Mouse (Mus musculus): ENCODE results near the gene Idh3g. TPM values are rescaled to one million over a fixed set of nuclear protein-coding genes. Genes with fewer than 3 reads are reported as not detected.

Idh3g gene
- polyA plus RNA-seq, 1 experiment from 2014 or later: 290 TPM

- ATAC-seq (no peak), DNase-seq (ENCODE audit: low spot score) (no peak)
- H3K9me3 ChIP-seq (replicated peaks; ENCODE audit: control insufficient read depth, low read length): no peaks in the 10 kb centered on the region
- no peak overlapping the region for H3K9ac ChIP-seq (ENCODE audit: low read length)
- H3K4me3 ChIP-seq (ENCODE audit: low read depth, low read length): no peak overlapping the region
- H3K27ac ChIP-seq (ENCODE audit: low read depth, low read length): no peak overlapping the region
- 83% methylated on average over 2 of the region's 2 CpGs for WGBS
- no peaks in the 10 kb centered on the region for H3K27me3 ChIP-seq (replicated peaks; ENCODE audit: control insufficient read depth, insufficient read depth, low read length)
- H3K4me2 ChIP-seq (ENCODE audit: low read length): no peak overlapping the region
- H3K4me1 ChIP-seq (ENCODE audit: control insufficient read depth, insufficient read depth, low read length): no peaks in the 10 kb centered on the region
- H3K36me3 ChIP-seq (ENCODE audit: control insufficient read depth, insufficient read depth, low read length): peaks cover 16% of the 10 kb centered on the region
Observed at GRCm38 (mm10) chrX:73797511-73797910, 10.8 kb upstream of the Idh3g start.

DNA sequence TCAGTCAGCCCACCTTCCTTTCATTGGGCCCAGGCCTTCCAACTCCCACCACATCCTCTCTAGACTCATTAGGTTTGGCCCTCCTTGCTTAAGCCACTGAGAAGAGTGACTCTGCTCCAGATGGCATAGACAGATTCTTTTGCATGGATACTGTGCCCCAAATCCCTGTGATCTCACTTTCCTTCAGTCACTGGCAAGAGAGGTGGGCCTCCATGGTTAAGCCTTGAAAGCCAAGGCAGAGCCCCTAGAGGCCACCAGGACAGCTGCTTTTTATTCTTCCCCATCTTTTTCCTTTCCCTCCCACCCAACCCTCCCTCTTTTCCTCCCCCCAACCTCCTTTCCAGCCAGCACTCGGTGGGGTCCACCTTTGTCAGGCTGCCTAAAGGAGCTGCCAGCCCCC is 6.8 kb upstream of the Idh3g start:
- H3K9ac ChIP-seq (ENCODE audit: low read length): no peak overlapping the region
- WGBS: 9% methylated on average over 1 of the region's 1 CpGs
- no peaks in the 10 kb centered on the region for H3K27me3 ChIP-seq (replicated peaks; ENCODE audit: control insufficient read depth, insufficient read depth, low read length)
- no peaks in the 10 kb centered on the region for H3K4me1 ChIP-seq (ENCODE audit: control insufficient read depth, insufficient read depth, low read length)
- H3K9me3 ChIP-seq (replicated peaks; ENCODE audit: control insufficient read depth, low read length): no peaks in the 10 kb centered on the region
- H3K4me2 ChIP-seq (ENCODE audit: low read length): no peak overlapping the region
- H3K27ac ChIP-seq (ENCODE audit: low read depth, low read length): no peak overlapping the region
- H3K36me3 ChIP-seq (ENCODE audit: control insufficient read depth, insufficient read depth, low read length): peaks cover 30% of the 10 kb centered on the region
- ATAC-seq (peak; percentile 22; the same call in 1 of the 2 replicates), DNase-seq (ENCODE audit: low spot score) (no peak)
- no peak overlapping the region for H3K4me3 ChIP-seq (ENCODE audit: low read depth, low read length)

- Histone ChIP-seq H3K9me3 (replicated peaks; ENCODE audit: control insufficient read depth, low read length) (no peaks in the 10 kb centered on the region), H3K4me1 (ENCODE audit: control insufficient read depth, insufficient read depth, low read length) (no peaks in the 10 kb centered on the region), H3K27me3 (replicated peaks; ENCODE audit: control insufficient read depth, insufficient read depth, low read length) (no peaks in the 10 kb centered on the region), H3K36me3 (ENCODE audit: control insufficient read depth, insufficient read depth, low read length) (peaks cover 30% of the 10 kb centered on the region), H3K4me2 (ENCODE audit: low read length) (no peak overlapping the region), H3K9ac (ENCODE audit: low read length) (no peak overlapping the region), H3K27ac (ENCODE audit: low read depth, low read length) (no peak overlapping the region), H3K4me3 (ENCODE audit: low read depth, low read length) (no peak overlapping the region)
- no peak for ATAC-seq
- DNase-seq (ENCODE audit: low spot score): no peak
Observed at GRCm38 (mm10) chrX:73793039-73793438, 6.3 kb upstream of the Idh3g start.

DNA sequence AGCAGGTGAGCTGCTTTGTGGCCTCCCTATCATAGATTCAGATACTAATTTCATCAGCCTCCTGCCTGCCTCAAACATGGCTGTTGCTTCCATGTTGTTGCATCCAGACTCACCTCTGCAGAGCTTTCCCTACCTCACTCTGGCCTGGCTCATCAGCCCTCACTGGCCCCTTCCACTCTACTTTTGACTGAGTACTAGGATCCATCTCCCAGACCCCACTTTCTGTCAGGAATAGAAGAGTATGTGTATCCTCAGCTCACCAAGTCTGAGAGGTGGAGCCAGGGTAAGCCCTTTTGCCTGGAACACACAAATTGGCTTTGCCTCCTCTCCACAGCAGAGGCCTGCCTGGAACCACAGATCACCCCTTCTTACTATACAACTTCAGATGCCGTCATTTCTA is 1.8 kb upstream of the Idh3g start:
- no peaks in the 10 kb centered on the region for H3K9me3 ChIP-seq (replicated peaks; ENCODE audit: control insufficient read depth, low read length)
- peak overlapping the region; percentile 56; the same call in 1 of the 2 replicates for H3K4me2 ChIP-seq (ENCODE audit: low read length)
- peaks cover 11% of the 10 kb centered on the region; the same call in 1 of the 2 replicates for H3K4me1 ChIP-seq (ENCODE audit: control insufficient read depth, insufficient read depth, low read length)
- no peak overlapping the region for H3K4me3 ChIP-seq (ENCODE audit: low read depth, low read length)
- no peak overlapping the region for H3K9ac ChIP-seq (ENCODE audit: low read length)
- 96% methylated on average over 1 of the region's 1 CpGs for WGBS
- no peak overlapping the region for H3K27ac ChIP-seq (ENCODE audit: low read depth, low read length)
- H3K36me3 ChIP-seq (ENCODE audit: control insufficient read depth, insufficient read depth, low read length): peaks cover 14% of the 10 kb centered on the region
- DNase-seq (ENCODE audit: low spot score) (no peak), ATAC-seq (no peak)
- no peaks in the 10 kb centered on the region for H3K27me3 ChIP-seq (replicated peaks; ENCODE audit: control insufficient read depth, insufficient read depth, low read length)

DNA sequence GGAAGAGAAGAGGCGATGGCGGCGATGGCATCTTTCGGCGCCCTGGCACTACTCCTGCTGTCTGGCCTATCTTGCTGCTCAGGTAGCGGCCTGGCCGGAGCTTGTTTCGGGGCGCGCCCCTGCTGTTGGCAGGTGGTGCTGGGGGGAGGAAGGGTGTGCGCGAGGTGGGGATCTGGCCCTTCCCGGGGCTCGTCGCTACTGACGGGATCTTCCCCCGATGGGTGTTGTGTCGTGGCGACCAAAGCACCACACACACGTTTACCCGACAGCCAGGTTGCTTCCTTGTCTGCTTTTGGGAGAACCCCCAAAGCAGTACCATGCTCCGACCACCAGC is 495 bp upstream of the Idh3g start:
- Histone ChIP-seq H3K9ac (ENCODE audit: low read length) (peak overlapping the region; percentile 76), H3K4me3 (ENCODE audit: low read depth, low read length) (peak overlapping the region; percentile 50), H3K27ac (ENCODE audit: low read depth, low read length) (peak overlapping the region; percentile 78), H3K36me3 (ENCODE audit: control insufficient read depth, insufficient read depth, low read length) (peaks cover 17% of the 10 kb centered on the region), H3K27me3 (replicated peaks; ENCODE audit: control insufficient read depth, insufficient read depth, low read length) (no peaks in the 10 kb centered on the region), H3K9me3 (replicated peaks; ENCODE audit: control insufficient read depth, low read length) (no peaks in the 10 kb centered on the region), H3K4me1 (ENCODE audit: control insufficient read depth, insufficient read depth, low read length) (peaks cover 11% of the 10 kb centered on the region; the same call in 1 of the 2 replicates), H3K4me2 (ENCODE audit: low read length) (peak overlapping the region; percentile 56)
- no peak for DNase-seq (ENCODE audit: low spot score)
- 37% methylated on average over 18 of the region's 22 CpGs for WGBS
- no peak; the same call in none of the 2 replicates for ATAC-seq

GRCm38 (mm10) chrX:73785666-73786065 is 1.0 kb downstream of the Idh3g start:
- peak overlapping the region; percentile 68 for H3K9ac ChIP-seq (ENCODE audit: low read length)
- no peak overlapping the region for H3K27ac ChIP-seq (ENCODE audit: low read depth, low read length)
- H3K36me3 ChIP-seq (ENCODE audit: control insufficient read depth, insufficient read depth, low read length): peaks cover 15% of the 10 kb centered on the region
- DNase-seq (ENCODE audit: low spot score) (no peak), ATAC-seq (no peak)
- H3K27me3 ChIP-seq (replicated peaks; ENCODE audit: control insufficient read depth, insufficient read depth, low read length): no peaks in the 10 kb centered on the region
- peak overlapping the region; percentile 57 for H3K4me2 ChIP-seq (ENCODE audit: low read length)
- peak overlapping the region; percentile 50 for H3K4me3 ChIP-seq (ENCODE audit: low read depth, low read length)
- H3K4me1 ChIP-seq (ENCODE audit: control insufficient read depth, insufficient read depth, low read length): peaks cover 11% of the 10 kb centered on the region; the same call in 1 of the 2 replicates
- H3K9me3 ChIP-seq (replicated peaks; ENCODE audit: control insufficient read depth, low read length): no peaks in the 10 kb centered on the region

DNA sequence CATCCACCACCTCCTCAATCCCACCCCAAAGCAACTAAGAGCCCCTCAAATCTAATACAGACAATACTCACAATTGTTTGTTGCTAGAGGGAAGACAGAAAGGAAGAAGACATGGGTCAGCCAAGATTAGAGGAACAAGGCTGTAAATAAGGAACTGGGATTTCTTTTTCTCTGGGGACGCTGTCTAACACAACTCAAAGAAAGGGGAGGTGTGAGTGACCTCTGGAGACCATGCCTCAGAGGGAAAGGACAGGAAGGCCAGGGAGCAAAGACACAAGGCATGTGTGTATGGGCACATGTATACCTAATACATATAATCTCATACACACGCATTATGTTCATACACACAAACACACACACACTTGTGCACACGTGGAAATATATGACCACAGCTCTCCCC is 4.5 kb downstream of the Idh3g start:
- WGBS: 91% methylated on average over 3 of the region's 3 CpGs
- Histone ChIP-seq H3K36me3 (ENCODE audit: control insufficient read depth, insufficient read depth, low read length) (peaks cover 43% of the 10 kb centered on the region), H3K9me3 (replicated peaks; ENCODE audit: control insufficient read depth, low read length) (no peaks in the 10 kb centered on the region), H3K4me3 (ENCODE audit: low read depth, low read length) (no peak overlapping the region), H3K4me1 (ENCODE audit: control insufficient read depth, insufficient read depth, low read length) (peaks cover 8% of the 10 kb centered on the region; the same call in 1 of the 2 replicates), H3K9ac (ENCODE audit: low read length) (no peak overlapping the region), H3K27me3 (replicated peaks; ENCODE audit: control insufficient read depth, insufficient read depth, low read length) (no peaks in the 10 kb centered on the region), H3K27ac (ENCODE audit: low read depth, low read length) (no peak overlapping the region), H3K4me2 (ENCODE audit: low read length) (no peak overlapping the region)
- DNase-seq (ENCODE audit: low spot score) (no peak), ATAC-seq (no peak)

GRCm38 (mm10) chrX:73774802-73775483 is 11.8 kb downstream of the Idh3g start:
- Histone ChIP-seq H3K27ac (ENCODE audit: low read depth, low read length) (no peak overlapping the region), H3K4me1 (ENCODE audit: control insufficient read depth, insufficient read depth, low read length) (no peaks in the 10 kb centered on the region), H3K9me3 (replicated peaks; ENCODE audit: control insufficient read depth, low read length) (no peaks in the 10 kb centered on the region), H3K36me3 (ENCODE audit: control insufficient read depth, insufficient read depth, low read length) (peaks cover 29% of the 10 kb centered on the region), H3K4me3 (ENCODE audit: low read depth, low read length) (no peak overlapping the region), H3K4me2 (ENCODE audit: low read length) (no peak overlapping the region), H3K9ac (ENCODE audit: low read length) (no peak overlapping the region), H3K27me3 (replicated peaks; ENCODE audit: control insufficient read depth, insufficient read depth, low read length) (no peaks in the 10 kb centered on the region)
- no peak for DNase-seq (ENCODE audit: low spot score)
- 72% methylated on average over 10 of the region's 10 CpGs for WGBS
- peak; percentile 46; the same call in 1 of the 2 replicates for ATAC-seq

DNA sequence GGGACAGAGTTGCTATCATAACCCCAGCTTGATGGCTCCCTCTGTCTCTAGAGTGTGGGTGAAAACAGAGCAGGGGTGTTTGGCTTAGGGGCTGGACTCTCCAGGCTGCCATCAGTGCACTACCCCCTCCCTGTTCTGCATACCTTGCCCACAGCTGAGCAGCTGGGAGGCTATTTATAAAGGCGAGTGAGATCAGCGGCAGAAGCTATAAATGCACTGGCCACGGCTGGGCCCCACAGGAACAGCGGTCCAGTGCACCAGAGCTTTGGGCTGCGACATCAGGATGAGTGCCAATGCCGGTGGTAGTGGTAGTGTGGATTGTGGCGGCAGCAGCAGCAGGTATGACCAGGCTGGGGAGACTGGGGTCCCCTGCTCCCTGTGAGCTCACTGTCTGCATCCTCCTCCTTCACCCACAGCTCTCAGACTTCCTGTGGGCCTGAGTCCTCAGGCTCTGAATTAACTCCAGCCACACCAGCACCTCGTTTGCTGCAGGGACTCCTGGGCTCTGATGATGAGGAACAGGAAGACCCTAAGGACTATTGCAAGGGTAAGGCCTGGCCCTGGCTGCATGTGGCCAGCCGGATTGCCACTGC is 12.4 kb downstream of the Idh3g start, which contains the start of gene Srpk3:
Gene Srpk3, plus strand, starts transcription at position 238 of the 593 bp plus-strand sequence.
- Histone ChIP-seq H3K9ac (ENCODE audit: low read length) (no peak within 1 kb of the TSS), H3K4me3 (ENCODE audit: low read depth, low read length) (no peak within 1 kb of the TSS), H3K27ac (ENCODE audit: low read depth, low read length) (no peak within 1 kb of the TSS), H3K36me3 (ENCODE audit: control insufficient read depth, insufficient read depth, low read length) (peaks cover 22% of the 10 kb centered on the region), H3K9me3 (replicated peaks; ENCODE audit: control insufficient read depth, low read length) (no peaks in the 10 kb centered on the region), H3K27me3 (replicated peaks; ENCODE audit: control insufficient read depth, insufficient read depth, low read length) (no peaks in the 10 kb centered on the region), H3K4me2 (ENCODE audit: low read length) (no peak within 1 kb of the TSS), H3K4me1 (ENCODE audit: control insufficient read depth, insufficient read depth, low read length) (no peaks in the 10 kb centered on the region)
- WGBS: 66% methylated on average over 9 of the region's 9 CpGs
- DNase-seq (ENCODE audit: low spot score) (no peak), ATAC-seq (no peak; the same call in 1 of the 2 replicates)

Data from forebrain, embryonic 14.5 days (tissue).